Mouse (Mus musculus) ovary, postnatal 14 days (tissue): ENCODE measurements around the gene Guca2a.
"Not testable (repeated sequence)": the region's sequence is repeated elsewhere in the genome, so short reads cannot be mapped to it uniquely, and the experiment has no call there.

Source experiments
- DNase-seq: peaks from one replicate; pipeline ENCODE4 v3.0.0; 2022; ENCODE audit warnings: low spot score

Gene Guca2a

GRCm38 (mm10) chr4:119637176-119637845 is at the start of gene Guca2a:
Gene Guca2a (plus strand): TSS chr4:119637704.
- DNase-seq, result no peak

- DNase-seq, result no peak
Observed at GRCm38 (mm10) chr4:119588037-119588436, 49.5 kb upstream of the Guca2a start.

GRCm38 (mm10) chr4:119589423-119589822 is 48.1 kb upstream of the Guca2a start:
- no peak for DNase-seq

GRCm38 (mm10) chr4:119590027-119590426 is 47.5 kb upstream of the Guca2a start:
- DNase-seq, result no peak

GRCm38 (mm10) chr4:119592479-119592878 is 45.0 kb upstream of the Guca2a start:
- DNase-seq, result no peak

- no peak for DNase-seq
Observed at GRCm38 (mm10) chr4:119594331-119594730, 43.2 kb upstream of the Guca2a start.

GRCm38 (mm10) chr4:119599605-119600004 is 37.9 kb upstream of the Guca2a start:
- no peak for DNase-seq

- no peak for DNase-seq
Observed at GRCm38 (mm10) chr4:119609488-119609887, 28.0 kb upstream of the Guca2a start.

- DNase-seq, result no peak
Observed at GRCm38 (mm10) chr4:119614078-119614477, 23.4 kb upstream of the Guca2a start.

GRCm38 (mm10) chr4:119614724-119615123 is 22.8 kb upstream of the Guca2a start:
- DNase-seq, result no peak

- DNase-seq, result no peak
Observed at GRCm38 (mm10) chr4:119626081-119626645, 11.3 kb upstream of the Guca2a start.

GRCm38 (mm10) chr4:119626876-119627275 is 10.6 kb upstream of the Guca2a start:
- DNase-seq, result no peak

- DNase-seq, result no peak
Observed at GRCm38 (mm10) chr4:119627317-119627716, 10.2 kb upstream of the Guca2a start.

GRCm38 (mm10) chr4:119628363-119628762 is 9.1 kb upstream of the Guca2a start:
- DNase-seq, result not testable (repeated sequence)

GRCm38 (mm10) chr4:119631115-119631919 is 6.2 kb upstream of the Guca2a start:
- DNase-seq, result peak; percentile 42

GRCm38 (mm10) chr4:119632721-119633120 is 4.8 kb upstream of the Guca2a start:
- no peak for DNase-seq

GRCm38 (mm10) chr4:119633342-119633741 is 4.2 kb upstream of the Guca2a start:
- DNase-seq, result no peak

- DNase-seq, result no peak
Observed at GRCm38 (mm10) chr4:119633948-119634347, 3.6 kb upstream of the Guca2a start.

- no peak for DNase-seq
Observed at GRCm38 (mm10) chr4:119634908-119635660, 2.4 kb upstream of the Guca2a start.

- no peak for DNase-seq
Observed at GRCm38 (mm10) chr4:119635686-119636085, 1.8 kb upstream of the Guca2a start.

- no peak for DNase-seq
Observed at GRCm38 (mm10) chr4:119636731-119637130, 773 bp upstream of the Guca2a start.

- DNase-seq, result no peak
Observed at GRCm38 (mm10) chr4:119637946-119638345, 442 bp downstream of the Guca2a start.
